Mouse (Mus musculus) CD4-positive, CD25-positive, alpha-beta regulatory T cell, adult 2 months (primary cell): Measurements from ENCODE around the gene Clca4a.
"Not testable (repeated sequence)": the region's sequence is repeated elsewhere in the genome, so short reads cannot be mapped to it uniquely, and the experiment has no call there.

Source experiments
- DNase-seq: peaks from one replicate; pipeline ENCODE4 v3.0.0-alpha.2; 2012; ENCODE audit warnings: low read depth, low spot score

Clca4a gene

DNA sequence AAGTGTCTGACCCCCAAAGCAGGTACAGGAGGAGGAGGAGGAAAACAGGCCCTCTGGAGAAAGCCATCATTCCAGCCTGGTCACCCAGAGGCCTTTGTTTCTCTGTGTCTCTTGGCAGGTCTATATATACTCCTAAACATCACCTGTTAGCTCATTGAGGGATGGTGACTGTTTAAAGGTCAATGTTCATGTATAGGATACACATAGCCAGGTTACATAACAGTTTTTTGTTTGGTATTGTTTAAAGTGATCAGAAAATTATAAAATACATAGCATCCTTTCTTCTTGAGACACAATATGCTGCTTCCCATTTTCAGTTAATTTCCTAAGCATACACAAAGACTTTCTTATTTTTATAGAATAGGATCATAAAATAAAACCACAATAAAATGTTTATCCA is at the start of gene Clca4a:
TSS of gene Clca4a (minus strand) at position 101 of the 400 bp plus-strand sequence.
- DNase-seq, result no peak

DNA sequence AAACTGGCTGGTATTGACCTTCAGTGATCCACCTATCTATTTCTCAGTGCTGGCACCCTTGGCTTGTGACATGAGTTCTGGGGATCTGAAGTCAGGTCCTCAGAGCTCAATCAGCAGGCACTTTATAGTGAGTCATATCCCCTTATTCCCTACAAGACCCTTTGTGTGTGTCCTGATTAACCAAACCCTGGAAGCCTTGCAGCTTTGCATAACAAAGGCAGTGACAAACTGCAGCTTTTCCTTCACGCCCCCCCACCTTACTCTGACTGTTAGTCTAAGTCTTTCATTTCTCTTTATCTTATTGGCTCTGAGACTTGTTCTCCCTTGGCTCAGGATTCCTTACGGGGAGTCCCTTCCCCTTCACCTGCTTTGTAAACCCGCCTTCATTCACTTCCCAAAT is 43.0 kb upstream of the Clca4a start:
- no peak for DNase-seq

DNA sequence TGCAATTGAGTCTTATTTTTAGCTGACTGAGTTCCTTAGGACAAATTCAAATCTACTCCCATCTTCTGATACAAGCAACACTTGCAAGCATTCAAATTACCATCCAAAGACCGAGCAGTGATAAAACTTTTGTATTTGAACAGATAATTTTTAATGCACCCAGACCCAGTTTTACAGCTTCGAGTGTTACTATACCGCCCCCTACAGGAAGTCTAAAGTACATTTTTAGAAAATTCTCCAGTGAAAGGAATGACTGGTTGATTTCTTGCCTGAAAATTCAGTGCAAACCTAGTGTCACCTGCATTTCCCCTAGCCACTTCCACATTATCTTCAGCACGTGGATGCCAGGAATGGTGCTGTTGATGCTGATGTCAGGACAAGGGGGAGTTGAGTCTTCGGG is 29.6 kb upstream of the Clca4a start:
- no peak for DNase-seq

DNA sequence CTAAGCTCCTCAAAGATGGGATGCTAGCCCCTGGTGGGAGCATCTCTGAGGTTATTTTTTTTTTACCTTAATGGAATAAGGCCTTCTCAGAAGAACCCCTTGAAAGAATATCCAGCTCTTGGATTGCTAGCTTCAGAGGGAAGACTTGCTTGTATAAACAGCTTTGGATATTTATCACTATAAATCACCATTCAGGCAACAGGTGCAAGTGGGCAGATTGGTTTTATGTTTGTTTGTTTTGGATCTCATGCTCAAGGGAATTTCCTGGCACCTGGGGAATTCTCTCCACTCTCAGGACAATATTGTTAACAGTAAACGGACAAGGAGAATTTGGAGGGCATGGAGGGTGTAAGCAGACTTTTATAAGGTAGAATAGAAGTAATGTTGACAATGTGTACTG is 26.1 kb upstream of the Clca4a start:
- no peak for DNase-seq

DNA sequence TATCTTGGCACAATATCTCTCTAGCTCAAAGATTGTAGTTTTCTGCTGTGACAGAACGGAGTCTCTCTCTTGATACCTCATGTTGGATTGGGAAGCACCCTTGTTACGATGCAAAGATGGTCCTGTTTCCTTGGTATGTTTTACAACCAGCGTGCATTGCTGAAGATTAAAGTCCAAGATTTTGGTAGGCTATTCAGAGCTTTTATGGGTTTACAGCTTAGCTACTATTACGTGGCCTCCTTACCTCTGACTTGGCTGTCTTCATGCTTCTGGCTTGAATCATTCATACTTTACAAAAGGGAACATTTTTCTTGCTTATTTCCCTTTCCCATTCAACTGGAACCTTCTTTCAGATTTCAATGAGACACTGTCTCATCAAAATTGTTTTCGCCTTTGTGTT is 18.2 kb upstream of the Clca4a start:
- no peak for DNase-seq

DNA sequence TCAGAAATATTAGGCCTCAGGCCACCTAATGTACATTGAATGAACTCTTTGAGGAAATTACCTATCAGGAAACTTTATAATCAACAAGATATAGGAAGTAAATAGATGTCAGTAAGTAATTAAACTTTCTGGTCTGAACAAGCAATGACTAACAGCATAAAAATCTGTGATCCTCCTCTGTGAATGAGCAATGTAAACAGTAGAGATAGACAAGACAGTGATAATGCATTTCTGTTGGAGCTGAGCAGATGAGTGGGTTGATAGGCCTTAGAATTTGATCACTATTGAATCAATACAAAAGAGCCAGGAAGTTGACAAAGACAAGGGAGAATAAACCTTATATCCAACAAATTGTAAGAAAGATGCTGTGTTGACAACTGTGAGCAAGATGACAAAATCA is 17.8 kb upstream of the Clca4a start:
- no peak for DNase-seq

DNA sequence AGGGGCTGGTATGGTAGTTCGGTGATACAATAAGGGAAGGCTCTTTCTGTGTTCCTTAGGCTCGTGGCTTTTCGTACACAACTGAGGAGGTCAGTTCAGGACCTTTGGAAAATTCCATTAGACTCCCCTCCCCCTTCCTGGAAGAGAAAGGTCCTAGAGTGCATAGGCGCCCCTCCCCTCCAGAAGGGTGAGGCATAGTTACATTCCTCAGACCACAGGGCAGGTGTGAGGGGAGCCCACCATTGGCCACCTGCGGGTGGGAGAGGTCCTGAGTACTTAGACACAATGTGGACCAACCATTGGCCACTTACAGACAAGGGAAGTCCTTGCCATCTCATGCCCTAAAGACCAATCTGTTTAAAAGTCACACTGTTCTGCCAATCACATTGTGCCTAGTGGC is 11.0 kb upstream of the Clca4a start:
- DNase-seq, result no peak

DNA sequence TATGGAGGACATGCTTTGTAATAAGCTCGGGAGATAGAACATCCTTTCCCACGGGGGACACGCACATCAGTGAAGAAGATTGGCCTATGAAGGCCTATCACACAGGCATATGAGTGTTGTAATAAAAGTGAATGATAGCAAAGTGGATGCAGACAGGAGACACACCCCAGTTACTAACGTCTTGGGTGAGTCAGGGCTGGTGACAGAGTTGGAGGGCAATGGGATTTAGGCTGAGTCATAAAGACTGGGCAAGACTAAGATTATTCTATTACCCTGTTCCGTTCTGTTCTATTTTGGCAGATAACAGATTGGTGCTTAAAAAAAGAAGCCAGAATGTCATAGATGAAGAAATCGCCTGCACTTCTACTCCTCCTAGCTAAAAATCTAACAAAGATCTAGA is 5.7 kb upstream of the Clca4a start:
- DNase-seq, result no peak

DNA sequence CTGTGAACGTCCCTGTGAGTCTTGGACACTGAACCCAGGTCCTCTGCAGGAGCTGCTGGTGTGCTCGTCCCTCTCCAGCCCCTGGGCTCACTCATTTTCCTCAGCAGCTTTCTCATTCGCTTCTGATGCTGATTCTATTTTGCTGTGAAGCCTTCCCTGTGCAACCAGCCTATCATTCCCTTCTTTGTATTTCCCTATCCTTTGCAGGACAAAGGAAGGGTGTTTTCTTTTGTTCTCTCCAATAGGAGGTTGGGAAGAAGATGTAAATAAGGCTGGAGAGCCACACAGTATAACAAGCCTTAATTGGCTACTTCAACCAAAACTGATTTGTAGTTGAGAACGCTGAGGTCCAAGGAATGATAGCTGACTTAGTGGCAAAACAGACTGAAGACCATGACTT is 2.8 kb upstream of the Clca4a start:
- DNase-seq, result no peak

DNA sequence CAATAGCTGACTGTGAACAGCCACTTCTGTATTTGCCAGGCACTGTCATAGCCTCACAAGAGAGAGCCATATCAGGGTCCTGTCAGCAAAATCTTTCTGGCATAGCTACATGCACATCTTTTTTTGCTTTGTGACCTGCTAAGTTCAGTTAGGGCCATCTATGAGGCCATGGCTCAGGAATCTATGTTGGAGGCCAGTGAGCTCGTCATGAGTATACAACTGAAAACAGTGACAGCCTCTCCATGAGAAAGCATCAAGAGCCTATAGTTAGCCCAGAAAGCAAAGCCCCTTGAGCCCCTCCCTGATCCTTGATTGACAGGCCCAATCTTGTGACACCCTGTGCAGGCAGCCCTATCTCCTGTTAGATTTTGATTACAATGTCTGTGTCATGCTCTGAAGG is 1.2 kb upstream of the Clca4a start:
- no peak for DNase-seq

DNA sequence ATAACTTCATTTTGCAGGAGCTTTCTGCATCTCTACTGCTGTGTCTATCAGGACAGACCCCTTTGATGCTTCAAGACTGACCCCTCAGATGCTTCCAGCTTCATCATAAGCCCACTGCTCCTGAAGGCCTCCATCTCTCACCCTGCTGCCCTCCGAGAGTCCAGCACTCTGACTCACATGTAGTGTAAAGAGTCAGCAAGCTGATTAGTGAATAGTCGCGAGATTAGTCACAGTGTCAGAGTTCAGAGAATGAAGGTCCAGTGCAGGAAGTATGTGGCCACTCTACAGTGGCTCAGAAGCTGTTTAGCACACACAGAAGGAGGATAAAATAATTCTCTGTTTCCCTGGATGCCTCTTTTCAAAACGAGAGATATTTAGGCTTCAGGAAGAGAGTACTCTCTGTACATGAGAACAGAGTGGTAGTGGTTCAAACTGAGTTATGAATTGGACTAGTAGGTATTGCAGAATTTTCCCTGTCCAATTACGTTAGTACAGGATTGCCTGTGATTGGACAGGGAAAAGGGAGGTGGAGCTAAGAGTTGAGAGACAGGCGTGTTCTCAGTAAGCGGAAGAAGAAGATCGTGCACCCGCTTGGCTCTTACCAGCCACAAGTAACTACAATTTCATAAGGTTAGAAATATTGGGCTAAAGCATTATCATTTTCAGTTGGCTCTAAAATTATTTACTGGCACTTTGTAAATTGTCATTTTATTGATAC is 3.1 kb downstream of the Clca4a start:
- DNase-seq, result no peak

DNA sequence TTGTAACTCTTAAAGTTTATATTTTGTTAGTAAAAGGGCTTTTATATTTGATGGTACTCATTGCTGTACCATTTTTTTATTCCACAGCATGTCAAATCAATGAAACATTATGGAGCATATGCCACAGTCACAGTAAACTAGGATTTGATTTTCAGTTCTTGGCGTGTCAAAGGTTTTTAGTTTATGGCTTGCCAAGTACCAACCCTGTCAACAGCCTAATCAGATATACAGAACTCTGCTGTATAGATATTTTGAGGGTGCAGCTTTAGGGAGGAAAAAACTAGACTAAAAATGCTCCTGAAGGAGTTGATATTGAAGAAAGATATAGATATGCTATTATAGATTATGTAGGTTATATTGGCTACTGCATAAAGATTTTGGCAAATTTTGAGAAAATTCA is 5.1 kb downstream of the Clca4a start:
- no peak for DNase-seq

DNA sequence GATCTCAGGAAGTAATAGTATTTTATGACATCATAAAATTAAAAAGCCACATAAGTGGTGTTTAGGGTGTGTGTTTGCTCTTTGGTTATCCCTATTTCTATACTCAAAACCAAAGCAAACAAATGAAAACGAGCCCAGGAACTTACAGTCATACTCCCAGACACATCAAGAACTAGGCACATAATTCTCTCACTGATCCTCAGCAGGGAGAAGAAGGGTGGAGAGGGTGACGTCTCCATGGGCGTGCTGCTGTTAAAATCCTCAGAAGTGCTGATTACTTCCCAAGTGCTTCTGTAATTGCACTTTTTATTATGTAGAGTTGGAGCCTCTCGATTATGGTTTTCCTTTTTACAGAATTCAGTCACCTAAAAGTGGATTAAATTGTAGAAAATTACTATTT is 8.8 kb downstream of the Clca4a start:
- DNase-seq, result no peak

DNA sequence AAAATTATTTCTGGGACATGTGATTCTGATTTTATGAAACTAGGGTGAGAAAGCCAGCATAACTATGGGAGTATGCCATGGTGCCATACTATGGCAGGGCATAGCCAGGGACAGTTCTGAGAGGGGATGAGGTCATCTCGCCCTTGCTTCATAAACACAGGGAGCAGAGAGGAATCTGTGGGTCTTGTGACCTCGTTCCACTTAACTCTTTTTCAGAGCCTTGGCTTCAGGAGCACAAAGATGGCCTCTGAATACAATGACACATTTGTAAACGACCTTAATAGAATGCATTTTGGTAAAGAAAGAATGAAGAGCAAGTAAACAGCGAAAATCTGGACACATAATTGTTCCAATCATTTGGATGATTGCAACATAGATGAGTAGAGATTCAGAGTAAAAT is 24.0 kb downstream of the Clca4a start:
- no peak for DNase-seq

DNA sequence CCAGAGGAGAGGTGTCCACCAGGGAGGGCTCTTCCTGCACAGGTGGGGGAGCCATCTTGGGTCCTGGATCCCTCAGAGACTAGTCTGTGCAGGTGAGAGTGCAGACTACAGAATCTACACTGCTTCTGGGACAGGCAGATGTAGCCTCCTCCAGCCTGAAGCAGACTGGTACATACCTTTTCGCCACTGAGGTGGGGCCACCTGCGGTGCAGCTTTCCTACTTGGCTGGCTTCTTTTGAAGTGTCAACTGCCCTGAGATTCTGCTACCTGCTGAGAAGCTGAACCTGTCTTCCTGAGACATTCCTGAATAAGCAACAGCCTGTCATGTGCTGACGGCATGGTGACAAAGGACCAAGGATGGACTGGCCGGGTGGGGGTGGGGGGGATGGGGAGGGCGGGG is 27.5 kb downstream of the Clca4a start:
- not testable (repeated sequence) for DNase-seq

DNA sequence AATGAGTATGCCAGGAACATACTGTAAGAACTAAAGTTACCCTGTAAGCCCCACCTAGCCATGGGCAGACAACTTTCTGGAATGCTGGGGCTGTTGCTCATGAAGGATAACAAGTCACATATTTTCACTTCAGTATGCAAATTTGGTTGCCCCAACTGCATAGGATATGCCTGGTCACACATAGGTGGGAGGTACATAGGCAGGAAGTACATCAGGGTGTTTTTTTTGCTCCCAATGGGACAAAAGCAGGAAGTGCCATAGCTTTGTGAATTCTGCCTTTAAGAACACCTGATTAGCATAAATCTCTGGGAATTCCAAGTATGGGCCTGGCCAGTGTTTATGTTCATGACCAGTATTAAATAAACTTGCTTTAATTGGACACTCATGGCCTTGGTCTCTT is 41.2 kb downstream of the Clca4a start:
- DNase-seq, result not testable (repeated sequence)

DNA sequence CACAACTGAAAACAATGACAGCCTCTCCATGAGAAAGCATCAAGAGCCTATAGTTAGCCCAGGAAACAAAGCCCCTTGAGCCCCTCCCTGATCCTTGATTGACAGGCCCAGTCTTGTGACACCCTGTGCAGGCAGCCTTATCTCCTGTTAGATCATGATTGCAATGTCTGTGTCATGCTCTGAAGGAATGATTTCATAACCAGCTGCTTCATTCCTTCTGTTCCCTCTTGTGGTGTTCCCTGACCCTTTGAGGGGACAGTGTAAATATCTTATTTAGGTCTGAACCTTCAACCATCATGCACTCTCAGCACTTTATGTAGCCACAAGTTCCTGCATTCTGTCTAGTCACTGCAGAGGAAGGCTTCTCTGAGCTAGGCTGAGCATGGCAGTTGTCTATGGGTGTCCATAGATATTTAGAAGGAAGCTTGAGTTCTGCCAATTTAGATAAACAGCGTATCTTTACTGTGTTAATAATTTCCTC is 41.8 kb downstream of the Clca4a start:
- DNase-seq, result no peak

DNA sequence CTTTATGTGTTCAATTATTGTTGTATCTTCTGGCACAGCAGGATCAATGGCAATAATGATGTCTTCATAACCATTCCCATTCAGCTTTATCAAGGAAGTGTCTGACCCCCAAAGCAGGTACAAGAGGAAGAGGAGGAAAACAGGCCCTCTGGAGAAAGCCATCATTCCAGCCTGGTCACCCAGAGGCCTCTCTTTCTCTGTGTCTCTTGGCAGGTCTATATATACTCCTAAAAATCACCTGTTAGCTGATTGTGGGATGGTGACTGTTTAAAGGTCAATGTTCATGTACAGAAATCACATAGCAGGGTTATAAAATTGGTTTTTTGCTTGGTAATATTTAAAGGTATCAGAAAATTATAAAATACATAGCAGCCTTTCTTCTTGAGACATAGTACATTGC is 42.5 kb downstream of the Clca4a start, which contains the start of gene Clca4b:
TSS of gene Clca4b (minus strand) at position 195 of the 400 bp plus-strand sequence.
- DNase-seq, result no peak

DNA sequence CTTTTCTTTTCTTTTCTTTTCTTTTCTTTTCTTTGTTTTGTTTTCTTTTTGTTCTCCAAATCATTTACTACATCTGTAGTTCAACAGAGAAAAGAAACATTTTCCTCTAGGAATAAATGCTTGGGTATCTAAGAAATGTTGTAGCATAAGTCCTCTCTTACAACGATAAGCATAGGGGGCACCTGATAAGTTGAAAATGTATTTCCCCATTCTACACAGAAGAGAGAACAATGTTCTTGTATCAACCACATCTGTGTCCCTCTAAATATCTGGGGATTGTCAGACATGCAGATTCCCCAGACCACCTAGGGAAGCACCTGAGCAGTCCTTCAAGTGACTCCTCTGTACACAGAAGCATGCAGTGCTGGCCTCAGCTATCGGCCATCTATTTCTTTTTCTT is 60.8 kb downstream of the Clca4a start:
- no peak for DNase-seq
